Mouse (Mus musculus) midbrain, embryonic 11.5 days (tissue): ENCODE data around the gene Alk. TPM values are rescaled to one million over a fixed set of nuclear protein-coding genes. Genes with fewer than 3 reads are reported as not detected.

ENCODE experiments used
- ATAC-seq: fragments of 200-750 bp; cut with Nextera tagmentation; 2 replicates; pipeline ENCODE4 v1.8.0; 2017; ENCODE audit warnings: moderate TSS enrichment, moderate library complexity; ENCODE audit not compliant: low FRiP score
- DNase-seq: peaks from one replicate; pipeline ENCODE4 v3.0.0; 2015; ENCODE audit warnings: low spot score; ENCODE audit errors: missing footprints
- H3K27ac ChIP-seq: fragments of 300-500 bp; sonication (generic); 2 replicates; pipeline ENCODE4 v1.5.1; 2014; ENCODE audit warnings: low read depth, low read length
- H3K27me3 ChIP-seq: fragments of 300-500 bp; sonication (generic); 2 replicates; pipeline ENCODE4 v1.6.1; 2014; ENCODE audit warnings: mild to moderate bottlenecking, low read length, moderate library complexity, mixed read lengths; ENCODE audit not compliant: control insufficient read depth, insufficient read depth
- H3K36me3 ChIP-seq: fragments of 300-500 bp; sonication (generic); 2 replicates; pipeline ENCODE4 v1.6.1; 2014; ENCODE audit warnings: mild to moderate bottlenecking, low read length, moderate library complexity, mixed read lengths; ENCODE audit not compliant: control insufficient read depth, insufficient read depth
- H3K4me1 ChIP-seq: fragments of 300-500 bp; sonication (generic); 2 replicates; pipeline ENCODE4 v1.6.1; 2014; ENCODE audit warnings: low read length; ENCODE audit not compliant: control insufficient read depth, insufficient read depth
- H3K4me2 ChIP-seq: fragments of 300-500 bp; sonication (generic); 2 replicates; pipeline ENCODE4 v1.6.1; 2014; ENCODE audit warnings: mild to moderate bottlenecking, moderate library complexity
- H3K4me3 ChIP-seq: fragments of 300-500 bp; sonication (generic); 2 replicates; pipeline ENCODE4 v1.5.1; 2014; ENCODE audit warnings: low read depth, low read length
- H3K9ac ChIP-seq: fragments of 300-500 bp; sonication (generic); 2 replicates; pipeline ENCODE4 v1.6.1; 2014; ENCODE audit warnings: low read length
- H3K9me3 ChIP-seq: fragments of 300-500 bp; sonication (generic); 2 replicates; pipeline ENCODE4 v1.6.1; 2016; ENCODE audit warnings: low read length; ENCODE audit not compliant: control insufficient read depth
- WGBS: fragments of 180-500 bp; shearing (Covaris S2); extraction: QIAGEN DNeasy Blood & Tissue Kit; methylation state at CpG from one replicate; pipeline ENCODE4 v1.1.7; 2014; 5-methylcytosine and 5-hydroxymethylcytosine counted together
- polyA plus RNA-seq: library from polyadenylated mRNA; unstranded; fragments of >200 nt; fragmentation: Nextera tagmentation; extraction: Ambion mirVana; gene quantifications from 2 replicates; pipeline ENCODE4 v1.2.1, GENCODE M21; 2014

Alk gene
- polyA plus RNA-seq, 1 experiment from 2014 or later: 0.18 TPM

- 77% methylated on average over 7 of the region's 7 CpGs for WGBS
- H3K9me3 ChIP-seq: no peaks in the 10 kb centered on the region
- no peaks in the 10 kb centered on the region for H3K27me3 ChIP-seq
- H3K4me2 ChIP-seq: no peak overlapping the region
- H3K36me3 ChIP-seq: no peaks in the 10 kb centered on the region
- DNase-seq: no peak
- no peak for ATAC-seq
- no peak overlapping the region for H3K27ac ChIP-seq
- H3K4me1 ChIP-seq: no peaks in the 10 kb centered on the region
- no peak overlapping the region for H3K4me3 ChIP-seq
- no peak overlapping the region for H3K9ac ChIP-seq
These were observed 728.9 kb downstream of the Alk start for GRCm38 (mm10) chr17:71875492-71875891.

- H3K9me3 ChIP-seq: no peaks in the 10 kb centered on the region
- no peak overlapping the region for H3K27ac ChIP-seq
- no peak for ATAC-seq
- peak; percentile 37 for DNase-seq
- no peak overlapping the region for H3K9ac ChIP-seq
- WGBS: 91% methylated on average over 9 of the region's 9 CpGs
- peaks cover 1% of the 10 kb centered on the region; the same call in 1 of the 2 replicates for H3K4me1 ChIP-seq
- no peak overlapping the region for H3K4me2 ChIP-seq
- H3K27me3 ChIP-seq: 0 out of 2 replicates have a peak, but pooled peaks cover 1% of the 10 kb centered on the region
- H3K36me3 ChIP-seq: no peaks in the 10 kb centered on the region
- H3K4me3 ChIP-seq: no peak overlapping the region
These were observed 729.6 kb downstream of the Alk start for GRCm38 (mm10) chr17:71874795-71875194.

GRCm38 (mm10) chr17:71874077-71874476 lies 730.4 kb downstream of the Alk start:
- Histone ChIP-seq H3K36me3 (no peaks in the 10 kb centered on the region), H3K27me3 (0 out of 2 replicates have a peak, but pooled peaks cover 2% of the 10 kb centered on the region), H3K4me1 (peaks cover 5% of the 10 kb centered on the region), H3K27ac (no peak overlapping the region), H3K9ac (no peak overlapping the region), H3K4me3 (no peak overlapping the region), H3K9me3 (no peaks in the 10 kb centered on the region), H3K4me2 (no peak overlapping the region)
- 39% methylated on average over 6 of the region's 6 CpGs for WGBS
- no peak for ATAC-seq
- DNase-seq: peak; percentile 90

- H3K4me3 ChIP-seq: no peak overlapping the region
- no peak overlapping the region for H3K27ac ChIP-seq
- ATAC-seq (no peak), DNase-seq (peak; percentile 91)
- H3K36me3 ChIP-seq: no peaks in the 10 kb centered on the region
- no peaks in the 10 kb centered on the region for H3K9me3 ChIP-seq
- H3K4me1 ChIP-seq: peaks cover 5% of the 10 kb centered on the region
- no peak overlapping the region for H3K9ac ChIP-seq
- WGBS: 67% methylated on average over 5 of the region's 5 CpGs
- peaks cover 2% of the 10 kb centered on the region; the same call in 1 of the 2 replicates for H3K27me3 ChIP-seq
- no peak overlapping the region for H3K4me2 ChIP-seq
These were observed 731.5 kb downstream of the Alk start for GRCm38 (mm10) chr17:71872976-71873375.

- Histone ChIP-seq H3K9ac (no peak overlapping the region), H3K9me3 (no peaks in the 10 kb centered on the region), H3K27me3 (peaks cover 2% of the 10 kb centered on the region; the same call in 1 of the 2 replicates), H3K4me3 (no peak overlapping the region), H3K36me3 (no peaks in the 10 kb centered on the region), H3K4me2 (no peak overlapping the region), H3K27ac (no peak overlapping the region), H3K4me1 (peaks cover 5% of the 10 kb centered on the region)
- peak; percentile 59 for DNase-seq
- no peak for ATAC-seq
- WGBS: 89% methylated on average over 7 of the region's 7 CpGs
These were observed 732.4 kb downstream of the Alk start for GRCm38 (mm10) chr17:71871981-71872380.

- Histone ChIP-seq H3K9ac (no peak overlapping the region), H3K4me1 (peaks cover 5% of the 10 kb centered on the region), H3K27ac (no peak overlapping the region), H3K9me3 (no peaks in the 10 kb centered on the region), H3K4me2 (no peak overlapping the region), H3K4me3 (no peak overlapping the region), H3K36me3 (no peaks in the 10 kb centered on the region), H3K27me3 (peaks cover 2% of the 10 kb centered on the region; the same call in 1 of the 2 replicates)
- 91% methylated on average over 1 of the region's 1 CpGs for WGBS
- no peak for ATAC-seq
- DNase-seq: peak; percentile 72
These were observed 733.8 kb downstream of the Alk start for GRCm38 (mm10) chr17:71870641-71871040.

GRCm38 (mm10) chr17:71870232-71870621 lies 734.2 kb downstream of the Alk start:
- peak; percentile 87 for DNase-seq
- H3K9me3 ChIP-seq: no peaks in the 10 kb centered on the region
- no peak overlapping the region for H3K4me3 ChIP-seq
- H3K27ac ChIP-seq: no peak overlapping the region
- peaks cover 5% of the 10 kb centered on the region for H3K4me1 ChIP-seq
- H3K4me2 ChIP-seq: no peak overlapping the region
- H3K27me3 ChIP-seq: peaks cover 2% of the 10 kb centered on the region; the same call in 1 of the 2 replicates
- 89% methylated on average over 7 of the region's 8 CpGs for WGBS
- ATAC-seq: no peak
- H3K9ac ChIP-seq: no peak overlapping the region
- H3K36me3 ChIP-seq: no peaks in the 10 kb centered on the region

- peak overlapping the region; percentile 70 for H3K4me2 ChIP-seq
- peaks cover 5% of the 10 kb centered on the region for H3K4me1 ChIP-seq
- no peaks in the 10 kb centered on the region for H3K9me3 ChIP-seq
- peak overlapping the region; percentile 75 for H3K9ac ChIP-seq
- WGBS: 4% methylated on average over 60 of the region's 60 CpGs
- no peak overlapping the region for H3K27ac ChIP-seq
- DNase-seq (peak; percentile 95), ATAC-seq (peak; percentile 84)
- no peaks in the 10 kb centered on the region for H3K36me3 ChIP-seq
- H3K27me3 ChIP-seq: peaks cover 2% of the 10 kb centered on the region; the same call in 1 of the 2 replicates
- peak overlapping the region; percentile 39 for H3K4me3 ChIP-seq
These were observed 734.8 kb downstream of the Alk start for GRCm38 (mm10) chr17:71869372-71870231.

GRCm38 (mm10) chr17:71868828-71869227 lies 735.6 kb downstream of the Alk start:
- H3K4me2 ChIP-seq: peak overlapping the region; percentile 70; the same call in 1 of the 2 replicates
- no peaks in the 10 kb centered on the region for H3K9me3 ChIP-seq
- 76% methylated on average over 12 of the region's 12 CpGs for WGBS
- peaks cover 5% of the 10 kb centered on the region for H3K4me1 ChIP-seq
- H3K36me3 ChIP-seq: no peaks in the 10 kb centered on the region
- H3K4me3 ChIP-seq: no peak overlapping the region
- H3K27ac ChIP-seq: no peak overlapping the region
- DNase-seq (no peak), ATAC-seq (no peak)
- peaks cover 2% of the 10 kb centered on the region; the same call in 1 of the 2 replicates for H3K27me3 ChIP-seq
- H3K9ac ChIP-seq: no peak overlapping the region
